Mouse (Mus musculus) skeletal muscle tissue, adult 2 months (tissue): ENCODE results near the gene Frmd4a.
"Not testable (repeated sequence)": the region's sequence is repeated elsewhere in the genome, so short reads cannot be mapped to it uniquely, and the experiment has no call there.

ENCODE experiments used
- DNase-seq: peaks from one replicate; pipeline ENCODE4 v3.0.0-alpha.2; 2012; ENCODE audit warnings: low read depth, low spot score

Gene Frmd4a

DNA sequence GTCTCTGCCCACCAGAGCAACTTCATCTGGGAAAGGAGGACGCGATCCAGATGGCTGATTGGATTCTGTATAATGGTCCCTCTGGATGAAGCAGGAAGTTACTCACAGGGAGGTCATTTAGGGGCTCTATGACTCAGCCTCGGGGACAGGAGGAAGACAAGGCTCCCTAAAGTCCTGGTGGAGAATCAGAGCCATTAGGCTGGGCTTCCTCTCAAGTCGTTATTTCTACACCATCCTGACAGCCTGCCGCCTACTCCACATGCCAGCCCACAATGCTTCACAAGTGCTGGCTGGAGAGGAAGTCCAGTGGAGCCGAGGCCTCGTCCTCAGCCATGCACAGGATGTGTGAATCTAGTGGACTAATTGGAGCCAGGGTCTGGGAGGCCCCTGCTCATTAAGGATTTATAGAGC, 537.7 kb downstream of the Frmd4a start:
- DNase-seq = peak; percentile 52

DNA sequence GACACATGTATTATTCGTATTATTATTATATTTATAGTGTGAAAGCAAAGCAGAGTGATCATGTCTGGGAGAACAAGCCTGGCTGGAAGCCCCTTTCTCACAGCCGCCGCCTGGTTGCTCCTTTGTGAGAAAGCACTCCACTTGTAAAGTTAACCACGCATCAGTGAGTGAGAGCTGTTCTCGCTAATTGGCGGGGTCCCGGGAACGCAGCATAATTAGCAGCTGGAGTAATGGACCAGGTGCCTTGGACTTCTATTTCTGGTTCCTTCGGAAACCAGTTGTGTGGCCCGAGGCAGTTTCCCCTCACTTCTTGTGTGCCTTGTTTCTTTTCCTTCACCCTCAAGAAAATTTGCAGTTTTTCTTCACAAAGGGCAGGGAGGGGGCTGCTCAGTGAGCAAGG, 538.7 kb downstream of the Frmd4a start:
- no peak for DNase-seq

GRCm38 (mm10) chr2:4557028-4557427, 539.5 kb downstream of the Frmd4a start:
- no peak for DNase-seq

GRCm38 (mm10) chr2:4557466-4557865, 539.9 kb downstream of the Frmd4a start:
- DNase-seq = peak; percentile 46

DNA sequence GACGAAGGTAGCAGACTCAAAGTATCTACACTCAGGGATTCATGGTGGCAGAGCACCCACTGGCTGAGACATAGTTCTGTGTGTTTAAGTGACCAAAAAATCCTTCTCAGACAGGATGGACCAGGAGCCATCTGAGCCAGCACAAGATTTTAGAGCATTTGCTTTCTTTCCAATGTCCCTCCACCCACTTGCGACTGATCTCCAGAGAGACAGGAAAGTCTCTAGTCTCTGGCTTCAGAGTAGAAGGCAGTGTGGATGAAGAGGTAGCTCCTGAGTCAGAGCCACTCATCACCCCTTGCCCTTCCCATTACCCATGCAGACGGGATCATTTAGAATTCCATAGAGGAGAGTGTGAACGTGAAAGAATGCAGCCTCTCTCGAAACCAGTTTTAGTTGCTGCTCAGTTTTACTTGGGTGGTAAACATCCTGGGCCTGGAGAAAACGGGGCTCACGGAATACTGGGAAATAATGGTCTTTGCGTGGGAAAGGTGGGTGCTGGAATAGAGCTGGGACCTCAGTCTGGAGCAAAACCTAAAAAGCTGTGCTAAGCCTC, 541.2 kb downstream of the Frmd4a start:
- no peak for DNase-seq

- peak; percentile 86 for DNase-seq
These were observed 541.8 kb downstream of the Frmd4a start for GRCm38 (mm10) chr2:4559211-4559882.

DNA sequence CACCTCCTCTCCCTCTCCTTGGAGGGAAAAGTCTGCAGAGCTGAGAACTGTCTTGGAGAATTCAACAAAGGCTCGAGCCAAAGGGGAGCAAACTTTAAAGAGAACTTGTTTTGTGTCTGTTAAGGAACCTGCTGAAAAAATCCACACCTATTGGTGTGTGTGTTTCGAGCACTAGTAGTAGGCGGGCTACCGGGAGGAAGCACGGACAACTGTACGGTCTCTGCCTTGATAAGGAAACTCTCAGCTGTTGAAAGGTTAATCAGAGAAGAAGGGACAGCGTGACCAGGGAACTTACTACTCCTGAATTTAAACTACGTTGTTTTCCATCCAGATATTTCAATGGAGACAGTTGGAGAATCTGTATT, 542.3 kb downstream of the Frmd4a start:
- DNase-seq = no peak

DNA sequence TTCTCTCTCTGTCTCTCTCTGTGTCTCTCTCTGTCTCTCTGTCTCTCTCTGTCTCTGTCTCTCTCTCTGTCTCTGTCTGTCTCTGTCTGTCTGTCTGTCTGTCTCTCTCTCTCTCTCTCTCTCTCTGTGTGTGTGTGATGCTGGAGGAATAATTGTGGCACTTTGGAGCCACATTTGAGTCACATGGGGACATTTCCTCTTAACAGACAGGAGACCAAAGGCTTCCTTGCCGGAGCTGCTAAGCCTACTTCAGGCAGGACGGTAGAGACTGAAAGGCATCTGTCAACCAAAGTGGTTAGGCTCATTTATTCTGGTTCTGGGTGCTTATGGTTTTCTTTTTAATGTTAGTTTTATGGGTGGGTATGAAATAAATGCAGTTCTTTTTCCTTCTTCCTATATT, 543.0 kb downstream of the Frmd4a start:
- DNase-seq = not testable (repeated sequence)

DNA sequence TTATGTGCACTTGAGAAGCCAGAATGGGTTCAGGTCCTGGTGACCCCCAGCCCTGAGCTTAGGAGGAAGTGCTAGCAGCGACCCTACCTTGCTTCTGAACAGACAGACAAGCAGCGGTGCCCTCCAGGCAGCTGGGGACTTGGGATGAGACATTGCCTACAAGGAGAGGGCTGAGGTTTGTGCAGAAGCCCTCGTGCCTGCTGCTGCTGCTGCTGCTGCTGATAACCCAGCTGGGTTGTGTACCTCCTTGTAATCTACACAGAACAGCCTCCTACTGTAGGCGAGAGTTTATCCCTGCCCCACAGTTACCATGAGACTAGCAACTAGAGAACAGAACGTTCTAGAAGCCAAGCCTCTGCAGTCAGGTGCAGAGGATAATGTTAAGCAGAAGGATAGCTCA, 543.7 kb downstream of the Frmd4a start:
- DNase-seq = peak; percentile 30

DNA sequence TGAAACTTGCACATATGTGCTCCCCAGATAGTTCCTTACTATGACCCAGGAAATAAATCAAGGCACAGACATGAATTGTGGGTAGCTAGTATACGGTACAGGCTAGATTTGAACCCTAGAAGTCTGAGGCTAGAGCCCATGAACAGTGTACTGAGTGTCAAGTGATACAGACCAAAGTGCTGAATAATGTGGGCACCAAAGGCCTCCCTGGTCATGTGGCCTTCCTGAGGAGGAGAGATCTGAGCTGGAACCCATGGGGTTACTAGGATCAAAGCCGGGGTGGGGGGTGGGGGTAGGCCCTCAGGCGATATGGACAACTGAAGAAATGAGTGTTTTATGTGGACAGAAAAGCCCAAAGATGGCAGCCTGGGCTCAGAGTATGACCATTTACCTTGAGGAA, 544.9 kb downstream of the Frmd4a start:
- no peak for DNase-seq

GRCm38 (mm10) chr2:4562826-4563225, 545.3 kb downstream of the Frmd4a start:
- no peak for DNase-seq

DNA sequence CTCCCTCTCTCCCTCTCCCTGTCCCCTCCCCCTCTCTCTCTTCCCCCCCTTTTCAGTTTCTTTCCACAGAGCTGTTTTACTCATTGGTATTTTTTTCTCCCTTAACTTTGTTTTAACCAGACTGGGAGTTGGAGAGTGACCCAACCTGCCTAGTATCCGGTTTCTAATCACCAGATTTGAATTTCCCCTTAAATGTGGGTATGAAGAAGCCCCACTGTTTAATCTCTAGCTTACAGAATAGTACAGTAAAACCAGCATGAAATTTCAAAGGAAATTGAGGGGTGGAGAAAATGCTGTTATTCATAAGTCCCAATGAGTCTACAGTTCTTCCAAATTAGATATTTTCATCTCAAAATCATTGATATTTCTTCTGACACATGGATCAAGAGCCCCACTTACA, 545.8 kb downstream of the Frmd4a start:
- no peak for DNase-seq

DNA sequence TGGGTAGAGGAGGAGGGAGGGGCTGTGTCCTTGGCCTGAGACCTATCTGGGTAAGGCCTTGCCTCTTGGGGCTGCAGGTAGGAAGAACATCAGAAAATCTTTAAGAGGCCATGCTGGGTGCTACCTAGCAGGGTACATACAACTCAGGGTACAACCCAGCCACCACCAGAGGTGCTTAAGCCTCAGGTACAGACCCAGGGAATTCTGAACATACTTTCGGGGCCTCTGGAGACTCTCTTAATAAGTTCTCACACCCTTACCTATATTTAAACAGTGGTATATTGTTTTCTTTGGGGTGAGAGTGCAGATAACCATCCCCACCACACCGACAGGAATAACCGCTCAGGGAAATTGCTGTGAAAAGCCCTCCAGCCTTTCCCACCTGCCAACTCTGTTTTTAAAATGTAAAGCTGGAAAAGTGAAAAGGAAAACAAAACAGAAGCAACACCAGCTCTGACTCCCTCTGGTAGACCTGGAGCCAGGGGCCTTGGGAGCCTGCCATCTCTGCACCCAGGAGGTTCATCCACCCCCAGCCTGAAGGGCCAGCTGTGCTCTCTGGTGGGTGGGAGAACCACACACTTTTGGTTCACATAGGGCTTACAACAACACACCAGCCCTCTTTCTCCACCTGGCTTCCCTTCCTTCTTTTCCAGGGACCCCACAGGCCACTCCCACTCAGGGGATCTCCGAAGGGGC, 548.9 kb downstream of the Frmd4a start:
- no peak for DNase-seq

GRCm38 (mm10) chr2:4566956-4567680, 549.6 kb downstream of the Frmd4a start:
- DNase-seq = no peak

- DNase-seq = no peak
These were observed 551.5 kb downstream of the Frmd4a start for GRCm38 (mm10) chr2:4568967-4569366.

- peak; percentile 40 for DNase-seq
These were observed 552.8 kb downstream of the Frmd4a start for GRCm38 (mm10) chr2:4570186-4570861.

DNA sequence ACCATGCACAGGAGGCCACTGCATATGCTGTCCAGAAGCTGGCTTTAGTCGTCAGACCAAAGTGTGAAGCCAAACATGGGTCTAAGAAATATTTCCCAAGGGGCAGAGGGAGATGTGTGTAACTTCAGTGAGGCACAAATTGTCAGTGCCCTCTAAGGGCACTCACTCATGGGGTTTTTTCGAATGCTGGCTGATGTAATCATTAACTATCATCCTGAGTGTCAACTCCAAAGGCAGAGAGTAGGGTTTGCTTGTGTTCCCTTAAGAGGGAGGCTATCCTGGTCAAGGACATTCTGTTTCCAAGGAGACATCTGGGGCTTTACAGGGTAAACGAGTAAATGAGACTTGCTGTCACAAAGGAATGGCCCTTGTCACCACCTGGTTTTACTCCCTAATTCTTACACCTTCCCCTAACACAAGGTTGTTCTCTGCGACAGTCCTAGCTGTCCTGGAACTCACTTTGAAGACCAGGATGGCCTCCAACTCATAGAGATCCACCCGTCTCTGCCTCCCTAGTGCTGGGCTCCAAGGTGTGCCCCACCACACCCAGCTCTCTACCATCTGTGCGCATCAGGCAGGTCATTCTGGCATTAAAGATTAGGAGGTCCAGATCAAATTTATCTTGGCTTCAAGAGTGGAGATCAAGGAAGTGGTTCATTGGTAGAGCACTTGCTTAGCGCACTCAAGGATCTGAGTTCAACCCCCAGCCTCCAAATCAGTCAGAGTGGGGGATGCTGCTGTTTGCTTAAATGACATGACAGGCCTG, 555.2 kb downstream of the Frmd4a start:
- no peak for DNase-seq

DNA sequence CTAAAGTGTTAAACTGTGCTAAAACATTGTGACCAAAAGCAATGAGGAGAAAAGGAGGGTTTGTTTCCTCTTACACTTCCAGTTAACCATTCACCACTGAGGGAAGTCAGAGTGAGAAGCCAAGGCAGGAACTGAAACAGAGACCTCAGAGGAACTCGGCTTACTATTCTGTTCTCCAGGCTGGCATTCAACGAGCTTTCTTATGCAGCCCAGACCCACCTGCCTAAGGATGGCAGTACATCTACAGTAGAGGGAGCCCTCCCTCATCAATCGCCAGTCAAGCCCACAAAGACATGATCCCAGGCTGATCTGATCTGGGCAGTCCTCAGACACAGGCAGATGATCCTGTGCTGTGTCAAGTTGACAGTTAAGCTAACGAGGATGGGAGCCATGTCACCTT, 555.9 kb downstream of the Frmd4a start:
- DNase-seq = no peak

- DNase-seq = no peak
These were observed 556.7 kb downstream of the Frmd4a start for GRCm38 (mm10) chr2:4574251-4574650.

GRCm38 (mm10) chr2:4575163-4575562, 557.6 kb downstream of the Frmd4a start:
- DNase-seq = no peak

GRCm38 (mm10) chr2:4575975-4576374, 558.5 kb downstream of the Frmd4a start:
- DNase-seq = no peak
